Mouse (Mus musculus) embryonic facial prominence, embryonic 12.5 days (tissue): ENCODE data around the gene Tiam1. TPM values are rescaled to one million over a fixed set of nuclear protein-coding genes. Genes with fewer than 3 reads are reported as not detected.

Experiments used
- ATAC-seq: fragments of 200-750 bp; cut with Nextera tagmentation; 2 replicates; pipeline ENCODE4 v1.8.0; 2017; ENCODE audit not compliant: insufficient number of reproducible peaks, insufficient read depth, low FRiP score, low TSS enrichment
- H3K27ac ChIP-seq: fragments of 300-500 bp; sonication (generic); 2 replicates; pipeline ENCODE4 v1.5.1; 2016; ENCODE audit warnings: mild to moderate bottlenecking
- H3K27me3 ChIP-seq: fragments of 300-500 bp; sonication (generic); 2 replicates; pipeline ENCODE4 v1.6.1; 2016; ENCODE audit warnings: mild to moderate bottlenecking, moderate library complexity
- H3K36me3 ChIP-seq: fragments of 300-500 bp; sonication (generic); 2 replicates; pipeline ENCODE4 v1.6.1; 2016; ENCODE audit warnings: mild to moderate bottlenecking
- H3K4me1 ChIP-seq: fragments of 300-500 bp; sonication (generic); 2 replicates; pipeline ENCODE4 v1.6.1; 2016
- H3K4me2 ChIP-seq: fragments of 300-500 bp; sonication (generic); replicated peaks from 2 replicates; pipeline ENCODE4 v1.6.1; 2016; ENCODE audit warnings: mild to moderate bottlenecking, moderate library complexity
- H3K4me3 ChIP-seq: fragments of 300-500 bp; sonication (generic); 2 replicates; pipeline ENCODE4 v1.5.1; 2016; ENCODE audit warnings: mild to moderate bottlenecking
- H3K9ac ChIP-seq: fragments of 300-500 bp; sonication (generic); 2 replicates; pipeline ENCODE4 v1.6.1; 2016; ENCODE audit warnings: mild to moderate bottlenecking, moderate library complexity
- H3K9me3 ChIP-seq: fragments of 300-500 bp; sonication (generic); 2 replicates; pipeline ENCODE4 v1.6.1; 2016; ENCODE audit warnings: mild to moderate bottlenecking, moderate library complexity
- WGBS: fragments of 180-500 bp; shearing (Covaris S2); methylation state at CpG from one replicate; pipeline ENCODE4 v1.1.7; 2016; 5-methylcytosine and 5-hydroxymethylcytosine counted together
- polyA plus RNA-seq: library from polyadenylated mRNA; unstranded; fragments of >200 nt; fragmentation: Nextera tagmentation; extraction: Ambion mirVana; gene quantifications from 2 replicates; pipeline ENCODE4 v1.2.1, GENCODE M21; 2016

The Tiam1 gene
- polyA plus RNA-seq, 1 experiment from 2014 or later = 39.1 TPM

GRCm38 (mm10) chr16:89944050-89944449 lies 199.5 kb downstream of the Tiam1 start:
- Histone ChIP-seq H3K4me2 (no peak overlapping the region), H3K4me1 (peaks cover 43% of the 10 kb centered on the region), H3K9ac (no peak overlapping the region), H3K27me3 (no peaks in the 10 kb centered on the region), H3K9me3 (no peaks in the 10 kb centered on the region), H3K36me3 (no peaks in the 10 kb centered on the region), H3K4me3 (no peak overlapping the region), H3K27ac (no peak overlapping the region; the same call in 1 of the 2 replicates)
- 18% methylated on average over 6 of the region's 6 CpGs for WGBS
- 0 out of 2 replicates have a peak, but pooled peaks have one; percentile 36 for ATAC-seq

GRCm38 (mm10) chr16:89943267-89943971 lies 200.2 kb downstream of the Tiam1 start:
- Histone ChIP-seq H3K4me2 (peak overlapping the region; percentile 12; the same call in 1 of the 2 replicates), H3K27ac (no peak overlapping the region), H3K4me1 (peaks cover 43% of the 10 kb centered on the region), H3K9ac (no peak overlapping the region), H3K36me3 (no peaks in the 10 kb centered on the region), H3K4me3 (no peak overlapping the region), H3K9me3 (no peaks in the 10 kb centered on the region), H3K27me3 (no peaks in the 10 kb centered on the region)
- 19% methylated on average over 19 of the region's 19 CpGs for WGBS
- ATAC-seq = no peak

- Histone ChIP-seq H3K27ac (no peak overlapping the region), H3K4me3 (no peak overlapping the region), H3K9me3 (no peaks in the 10 kb centered on the region), H3K4me2 (no peak overlapping the region), H3K27me3 (no peaks in the 10 kb centered on the region), H3K9ac (no peak overlapping the region), H3K36me3 (no peaks in the 10 kb centered on the region), H3K4me1 (peaks cover 27% of the 10 kb centered on the region)
- ATAC-seq = no peak
- WGBS = 87% methylated on average over 8 of the region's 8 CpGs
These were observed 202.9 kb downstream of the Tiam1 start for GRCm38 (mm10) chr16:89940696-89941095.

GRCm38 (mm10) chr16:89938277-89938676 lies 205.3 kb downstream of the Tiam1 start:
- Histone ChIP-seq H3K9me3 (no peaks in the 10 kb centered on the region), H3K4me2 (no peak overlapping the region), H3K36me3 (no peaks in the 10 kb centered on the region), H3K4me1 (peaks cover 3% of the 10 kb centered on the region), H3K9ac (no peak overlapping the region), H3K27ac (no peak overlapping the region), H3K27me3 (no peaks in the 10 kb centered on the region), H3K4me3 (no peak overlapping the region)
- no peak for ATAC-seq
- 49% methylated on average over 7 of the region's 7 CpGs for WGBS

- H3K4me1 ChIP-seq = no peaks in the 10 kb centered on the region
- no peaks in the 10 kb centered on the region for H3K9me3 ChIP-seq
- no peaks in the 10 kb centered on the region for H3K36me3 ChIP-seq
- no peaks in the 10 kb centered on the region for H3K27me3 ChIP-seq
- 68% methylated on average over 6 of the region's 6 CpGs for WGBS
- H3K4me2 ChIP-seq = no peak overlapping the region
- ATAC-seq = no peak
- no peak overlapping the region for H3K9ac ChIP-seq
- no peak overlapping the region for H3K27ac ChIP-seq
- H3K4me3 ChIP-seq = no peak overlapping the region
These were observed 207.0 kb downstream of the Tiam1 start for GRCm38 (mm10) chr16:89936571-89936970.

GRCm38 (mm10) chr16:89935398-89935797 lies 208.2 kb downstream of the Tiam1 start:
- Histone ChIP-seq H3K9me3 (no peaks in the 10 kb centered on the region), H3K4me2 (no peak overlapping the region), H3K36me3 (no peaks in the 10 kb centered on the region), H3K27ac (no peak overlapping the region), H3K4me3 (no peak overlapping the region), H3K4me1 (no peaks in the 10 kb centered on the region), H3K27me3 (no peaks in the 10 kb centered on the region), H3K9ac (no peak overlapping the region)
- 86% methylated on average over 12 of the region's 12 CpGs for WGBS
- ATAC-seq = no peak

- no peak overlapping the region for H3K27ac ChIP-seq
- H3K4me2 ChIP-seq = no peak overlapping the region
- no peaks in the 10 kb centered on the region for H3K27me3 ChIP-seq
- no peak for ATAC-seq
- no peaks in the 10 kb centered on the region for H3K9me3 ChIP-seq
- no peaks in the 10 kb centered on the region for H3K36me3 ChIP-seq
- H3K9ac ChIP-seq = no peak overlapping the region
- H3K4me3 ChIP-seq = no peak overlapping the region
- 84% methylated on average over 10 of the region's 10 CpGs for WGBS
- H3K4me1 ChIP-seq = no peaks in the 10 kb centered on the region
These were observed 209.0 kb downstream of the Tiam1 start for GRCm38 (mm10) chr16:89934616-89935015.

GRCm38 (mm10) chr16:89933976-89934375 lies 209.6 kb downstream of the Tiam1 start:
- WGBS = 83% methylated on average over 7 of the region's 7 CpGs
- H3K27me3 ChIP-seq = no peaks in the 10 kb centered on the region
- H3K4me1 ChIP-seq = no peaks in the 10 kb centered on the region
- no peak overlapping the region for H3K9ac ChIP-seq
- H3K4me3 ChIP-seq = no peak overlapping the region
- H3K4me2 ChIP-seq = no peak overlapping the region
- ATAC-seq = no peak
- no peak overlapping the region for H3K27ac ChIP-seq
- no peaks in the 10 kb centered on the region for H3K36me3 ChIP-seq
- H3K9me3 ChIP-seq = no peaks in the 10 kb centered on the region

- Histone ChIP-seq H3K27ac (no peak overlapping the region), H3K27me3 (no peaks in the 10 kb centered on the region), H3K4me3 (no peak overlapping the region), H3K36me3 (no peaks in the 10 kb centered on the region), H3K9ac (no peak overlapping the region), H3K4me2 (no peak overlapping the region), H3K9me3 (no peaks in the 10 kb centered on the region), H3K4me1 (0 out of 2 replicates have a peak, but pooled peaks cover 5% of the 10 kb centered on the region)
- no peak for ATAC-seq
- 84% methylated on average over 7 of the region's 7 CpGs for WGBS
These were observed 215.0 kb downstream of the Tiam1 start for GRCm38 (mm10) chr16:89928611-89929010.

GRCm38 (mm10) chr16:89924249-89924890 lies 219.2 kb downstream of the Tiam1 start:
- Histone ChIP-seq H3K9me3 (no peaks in the 10 kb centered on the region), H3K9ac (no peak overlapping the region), H3K4me2 (no peak overlapping the region), H3K4me3 (no peak overlapping the region), H3K27ac (no peak overlapping the region), H3K27me3 (no peaks in the 10 kb centered on the region), H3K36me3 (no peaks in the 10 kb centered on the region), H3K4me1 (0 out of 2 replicates have a peak, but pooled peaks cover 5% of the 10 kb centered on the region)
- 72% methylated on average over 14 of the region's 14 CpGs for WGBS
- ATAC-seq = no peak

GRCm38 (mm10) chr16:89923311-89923710 lies 220.3 kb downstream of the Tiam1 start:
- H3K4me2 ChIP-seq = no peak overlapping the region
- ATAC-seq = no peak
- H3K9me3 ChIP-seq = no peaks in the 10 kb centered on the region

GRCm38 (mm10) chr16:89922458-89922857 lies 221.1 kb downstream of the Tiam1 start:
- Histone ChIP-seq H3K4me1 (0 out of 2 replicates have a peak, but pooled peaks cover 12% of the 10 kb centered on the region), H3K27me3 (no peaks in the 10 kb centered on the region), H3K4me3 (no peak overlapping the region), H3K9ac (no peak overlapping the region), H3K36me3 (no peaks in the 10 kb centered on the region), H3K27ac (no peak overlapping the region), H3K9me3 (no peaks in the 10 kb centered on the region), H3K4me2 (no peak overlapping the region)
- 82% methylated on average over 8 of the region's 8 CpGs for WGBS
- no peak for ATAC-seq

More at GRCm38 (mm10) chr16:89923311-89923710, 220.3 kb downstream of the Tiam1 start:
- H3K9ac ChIP-seq = no peak overlapping the region
- H3K4me3 ChIP-seq = no peak overlapping the region
- no peak overlapping the region for H3K27ac ChIP-seq
- no peaks in the 10 kb centered on the region for H3K36me3 ChIP-seq
- 0 out of 2 replicates have a peak, but pooled peaks cover 12% of the 10 kb centered on the region for H3K4me1 ChIP-seq
- H3K27me3 ChIP-seq = no peaks in the 10 kb centered on the region
- WGBS = 92% methylated on average over 8 of the region's 8 CpGs
